Mouse (Mus musculus) skeletal muscle tissue, adult 2 months (tissue): ENCODE measurements around the gene Xab2.
A peak's percentile ranks its signal among the peaks of the same experiment; 100 is the strongest.

Source experiments
- DNase-seq: peaks from one replicate; pipeline ENCODE4 v3.0.0-alpha.2; 2012; ENCODE audit warnings: low read depth, low spot score

Gene Xab2

DNA sequence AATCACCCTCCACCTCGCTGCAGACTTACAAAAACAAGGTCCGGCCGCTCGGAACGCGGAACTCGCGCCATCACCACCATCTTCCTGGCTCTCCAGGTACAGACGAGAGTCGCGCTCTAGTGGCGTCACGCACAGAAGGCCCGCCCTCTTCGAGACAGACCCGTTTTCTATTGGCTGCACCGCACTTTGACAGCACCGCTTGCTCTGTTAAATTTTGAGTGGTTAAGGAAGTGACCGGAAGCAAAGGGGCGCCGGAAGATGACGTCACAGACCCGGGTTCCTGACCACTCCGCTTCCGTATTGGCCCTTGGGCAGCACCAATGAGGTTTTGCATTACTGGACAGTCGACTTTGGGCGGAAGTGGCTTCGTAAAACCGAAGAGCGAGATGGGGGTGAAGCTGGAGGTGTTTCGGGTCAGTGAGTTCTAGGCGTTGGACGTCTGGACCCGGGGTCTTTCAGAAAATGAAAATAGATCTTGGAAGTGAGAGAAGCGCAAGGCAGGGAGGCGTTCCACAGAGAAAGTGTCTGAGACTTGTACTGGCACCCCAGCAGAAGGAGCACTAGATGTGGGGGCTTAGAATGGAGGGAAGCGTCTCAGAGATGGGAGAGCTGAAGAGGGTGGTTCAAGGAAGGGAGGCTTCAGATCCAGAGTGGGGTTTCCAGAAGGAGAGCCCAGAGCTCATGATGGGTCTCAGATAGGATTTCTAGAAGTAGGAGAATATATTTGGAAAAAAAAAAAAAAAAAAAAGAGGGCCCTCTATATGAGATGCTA lies at the start of gene Xab2, which contains the start of gene Pet100:
TSS of gene Xab2 (minus strand) at position 118 of the 772 bp plus-strand sequence.
TSS of gene Pet100 (plus strand) at position 350 of the 772 bp plus-strand sequence.
- DNase-seq: peak; percentile 100

DNA sequence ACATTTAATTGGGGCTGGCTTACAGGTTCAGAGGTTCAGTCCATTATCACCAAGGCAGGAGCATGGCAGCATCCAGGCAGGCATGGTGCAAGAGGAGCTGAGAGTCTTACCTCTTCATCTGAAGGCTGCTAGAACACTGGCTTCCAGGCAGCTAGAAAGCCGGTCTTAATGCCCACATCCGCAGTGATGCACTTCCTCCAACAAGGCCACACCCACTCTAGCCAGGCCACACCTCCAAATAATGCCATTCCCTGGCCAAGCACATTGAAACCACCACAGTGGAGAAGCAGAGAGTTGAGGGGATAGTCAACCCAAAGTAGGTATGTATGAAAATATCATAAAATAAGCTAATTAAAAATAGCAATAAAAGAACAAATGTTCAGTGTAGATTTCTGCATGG lies 49.3 kb upstream of the Xab2 start:
- no peak for DNase-seq

DNA sequence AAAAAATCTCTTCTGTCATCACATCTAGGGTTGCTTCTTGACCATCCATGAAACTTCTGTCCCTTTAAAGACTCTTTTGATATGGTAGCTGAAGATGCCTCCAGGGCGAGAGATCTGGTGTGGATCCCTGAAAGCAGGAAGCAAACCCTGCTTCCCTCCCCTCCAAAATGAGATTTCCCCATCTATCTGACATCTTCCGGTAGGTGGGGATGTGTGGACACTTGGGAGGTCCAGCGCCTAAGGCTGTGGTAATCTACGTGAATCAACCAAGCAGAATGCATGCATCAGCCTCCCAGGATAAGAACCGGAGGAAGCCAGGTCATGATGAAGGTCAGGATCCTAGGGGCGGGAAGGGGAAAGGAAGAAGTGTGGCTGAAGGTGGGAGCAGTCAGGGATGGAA lies 44.4 kb upstream of the Xab2 start, which contains the start of gene Mcemp1:
TSS of gene Mcemp1 (plus strand) at position 248 of the 400 bp plus-strand sequence.
- no peak for DNase-seq

DNA sequence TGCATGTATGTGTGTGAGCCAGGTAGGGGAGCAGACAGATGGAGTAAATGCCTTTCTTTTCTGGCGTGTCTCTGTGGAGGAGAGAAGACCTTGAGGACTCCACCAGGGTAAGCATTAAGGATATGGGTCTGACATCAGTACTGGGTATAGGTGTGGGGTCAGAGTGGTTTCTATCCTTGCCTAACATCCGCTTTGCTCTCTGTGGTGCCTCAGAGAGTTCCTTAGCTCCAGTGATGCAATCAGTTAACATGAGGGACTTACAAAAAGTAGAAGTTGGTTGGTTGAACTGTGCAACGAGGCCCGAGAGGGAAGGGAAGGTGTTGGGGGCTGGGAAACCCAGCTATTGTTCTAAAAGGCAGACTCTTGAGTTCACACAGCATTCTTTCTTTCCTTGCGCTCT lies 43.3 kb upstream of the Xab2 start:
- DNase-seq: no peak

DNA sequence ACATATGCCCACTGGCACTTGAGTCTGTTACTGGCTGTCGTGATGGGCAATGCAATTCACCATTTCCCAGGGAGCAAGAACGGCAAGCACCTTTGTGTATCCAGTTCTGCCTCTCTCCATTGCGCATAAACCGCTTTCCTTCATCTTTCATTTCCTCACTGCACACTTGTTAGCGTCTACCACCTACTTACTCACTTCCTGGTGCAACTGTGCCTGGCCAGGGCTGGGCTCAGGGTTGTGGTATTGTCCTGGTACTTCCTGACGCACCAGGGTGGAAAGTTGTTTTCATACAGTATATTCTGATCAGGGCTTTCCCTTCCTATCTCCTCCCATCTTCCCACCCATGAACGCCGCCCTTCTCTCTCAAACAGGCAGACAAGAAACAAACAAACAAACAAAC lies 39.8 kb upstream of the Xab2 start:
- no peak for DNase-seq

DNA sequence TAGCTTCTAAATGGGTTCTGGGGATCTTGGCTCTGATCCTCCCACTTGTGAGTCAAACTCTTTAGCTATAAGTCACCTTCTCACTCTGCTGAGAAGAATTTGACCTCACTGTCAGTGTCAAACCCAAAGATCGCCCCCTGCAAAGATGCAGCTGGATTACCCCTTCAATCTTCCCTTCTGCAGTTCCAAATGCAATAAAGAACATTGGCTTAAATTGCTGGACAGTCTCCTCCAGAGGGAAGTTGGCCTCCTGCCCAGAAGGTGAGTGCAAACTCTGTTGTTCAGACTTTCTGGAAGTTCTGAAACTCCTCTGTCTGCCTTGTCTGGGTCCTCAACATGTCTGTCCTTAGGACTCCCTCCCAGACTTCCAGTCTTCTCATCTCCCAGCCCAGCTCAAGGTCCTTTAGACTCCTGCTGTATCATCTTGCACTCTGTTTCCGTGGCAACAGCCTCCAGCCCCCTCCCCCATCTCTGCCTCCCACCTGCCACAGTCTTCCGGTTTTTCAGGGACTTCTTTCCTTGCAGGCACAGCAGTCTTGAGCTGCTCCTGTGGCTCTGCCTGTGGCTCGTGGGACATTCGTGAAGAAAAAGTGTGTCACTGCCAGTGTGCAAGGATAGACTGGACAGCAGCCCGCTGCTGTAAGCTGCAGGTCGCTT lies 35.7 kb upstream of the Xab2 start:
- no peak for DNase-seq

DNA sequence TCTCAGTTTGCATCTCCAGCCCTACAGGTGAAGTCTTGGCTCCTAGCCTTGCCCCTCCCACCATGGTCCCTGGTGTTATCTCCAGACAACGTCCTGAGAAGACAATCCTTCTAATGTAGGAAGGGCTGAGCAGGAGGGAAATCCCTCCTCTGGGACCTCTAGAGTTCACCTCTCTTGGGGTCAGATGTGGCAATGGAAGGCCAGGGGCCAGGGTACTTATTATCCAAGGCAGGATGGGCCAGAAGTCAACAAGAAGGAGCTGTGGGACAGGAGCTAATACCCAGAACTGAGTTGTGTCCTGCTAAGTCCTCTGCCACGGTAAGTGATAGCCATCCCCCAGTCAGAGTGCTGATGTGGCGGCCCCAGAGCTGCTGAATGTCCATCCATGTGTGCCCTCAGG lies 34.4 kb upstream of the Xab2 start, which contains the start of gene Retn:
TSS of gene Retn (plus strand) at position 245 of the 400 bp plus-strand sequence.
- DNase-seq: no peak

DNA sequence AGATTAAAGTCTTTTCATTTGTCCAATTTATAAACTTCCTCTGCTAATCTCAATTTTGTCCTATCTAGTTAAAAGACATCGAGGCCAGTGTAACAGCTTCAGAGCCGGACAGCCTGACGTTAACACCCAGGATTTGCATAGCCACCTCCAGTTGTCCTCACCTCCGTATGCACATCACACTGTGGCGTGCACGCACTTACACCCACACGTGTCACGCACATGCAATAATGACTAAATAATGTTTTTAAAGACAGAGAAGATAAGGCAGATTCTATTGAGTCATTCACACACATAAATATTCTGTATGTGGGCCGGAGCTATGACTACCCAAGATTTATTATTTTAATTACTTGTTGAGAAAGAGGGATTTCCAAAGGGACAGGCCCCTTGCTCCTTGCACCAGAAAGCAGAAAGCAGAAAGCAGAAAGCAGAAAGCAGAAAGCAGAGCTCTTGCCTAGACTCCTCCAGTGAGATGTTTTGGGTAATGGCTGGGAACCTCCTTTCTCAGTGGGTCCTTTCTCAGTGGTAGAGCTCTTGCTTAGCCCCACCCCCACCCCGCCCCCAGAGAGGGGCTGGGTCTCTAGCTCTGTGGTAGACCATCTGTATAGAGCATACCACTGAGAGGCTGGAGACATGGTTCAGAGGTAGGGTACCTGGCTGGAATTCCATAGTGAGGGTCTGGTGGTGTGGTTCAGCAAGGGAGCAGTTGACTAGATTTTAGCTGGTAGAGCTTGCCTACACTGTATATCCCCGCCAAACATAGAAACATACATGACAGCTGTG lies 33.8 kb upstream of the Xab2 start:
- DNase-seq: no peak

DNA sequence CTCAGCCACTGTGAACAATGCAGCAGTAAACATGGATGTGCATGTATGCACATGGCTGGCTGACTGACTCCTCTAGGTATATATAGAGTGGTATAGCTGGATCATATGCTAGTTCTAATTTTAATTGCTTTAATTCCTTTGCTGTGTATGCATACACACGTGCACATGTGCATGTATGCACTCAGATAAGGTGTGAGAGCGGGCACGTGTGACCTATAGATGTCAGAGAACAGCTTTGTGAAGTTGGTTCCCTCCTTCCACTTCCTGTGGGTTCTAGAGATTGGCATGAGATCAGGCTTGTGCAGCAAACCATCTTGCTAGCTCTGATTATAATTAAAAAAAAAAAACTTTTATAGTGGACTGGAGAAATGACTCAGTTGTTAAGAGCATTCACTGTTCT lies 31.7 kb upstream of the Xab2 start:
- no peak for DNase-seq

DNA sequence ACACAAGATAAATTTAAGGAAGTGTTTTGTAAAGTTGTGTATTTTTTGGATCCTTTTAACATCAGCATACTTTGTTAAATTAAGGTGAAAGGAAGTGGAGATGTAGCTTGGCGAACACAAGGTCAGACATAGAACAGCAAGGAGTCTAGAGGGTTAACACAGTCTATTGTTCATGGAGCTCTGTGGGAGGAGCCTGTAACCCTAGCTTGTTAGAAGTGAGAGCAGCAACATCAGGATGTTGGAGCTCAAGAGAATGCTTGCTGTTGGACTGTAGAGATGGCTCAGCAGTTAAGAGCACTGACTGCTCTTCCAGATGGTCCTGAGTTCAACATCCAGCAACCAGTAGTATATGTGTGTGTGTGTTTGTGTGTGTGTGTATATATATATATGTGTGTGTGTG lies 27.9 kb upstream of the Xab2 start:
- no peak for DNase-seq

DNA sequence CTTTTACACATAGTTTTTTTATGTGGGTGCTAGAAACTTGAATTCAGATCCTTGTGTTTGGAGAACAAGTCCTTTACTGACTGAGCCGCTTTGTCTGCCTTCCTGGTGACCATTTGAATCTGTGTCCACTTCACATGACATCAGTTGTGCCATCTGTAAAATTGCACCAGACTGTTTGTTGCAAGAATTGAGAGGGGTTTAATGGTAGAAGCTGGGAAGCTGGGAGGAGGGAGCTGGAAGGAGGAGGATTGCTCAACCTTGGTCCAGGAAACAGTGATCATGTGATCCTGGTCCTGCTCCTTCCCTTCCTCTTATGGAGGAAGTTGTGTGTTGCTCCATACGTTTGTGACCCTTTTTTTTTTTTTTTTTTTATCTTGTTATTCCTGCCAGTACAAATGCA lies 27.2 kb upstream of the Xab2 start:
- peak; percentile 22 for DNase-seq

DNA sequence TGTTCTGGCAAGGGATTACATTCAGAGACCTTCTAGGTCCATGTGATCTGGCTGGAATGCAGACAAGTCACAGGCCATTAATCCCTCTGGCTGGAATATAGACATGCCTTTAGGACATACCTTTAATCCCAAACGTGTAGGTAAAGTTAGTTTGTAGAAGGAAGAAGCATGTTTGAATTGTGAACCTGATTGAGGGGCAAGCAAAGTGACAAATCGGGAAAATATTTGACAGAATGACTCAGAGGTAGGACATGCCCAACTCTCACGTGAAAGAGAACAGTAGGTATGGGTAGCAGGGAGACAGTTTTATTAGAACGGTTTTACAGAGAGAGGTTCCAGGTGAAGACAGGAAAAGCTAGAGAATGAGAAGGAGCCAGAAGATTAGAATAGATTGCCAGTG lies 26.4 kb upstream of the Xab2 start:
- DNase-seq: no peak

DNA sequence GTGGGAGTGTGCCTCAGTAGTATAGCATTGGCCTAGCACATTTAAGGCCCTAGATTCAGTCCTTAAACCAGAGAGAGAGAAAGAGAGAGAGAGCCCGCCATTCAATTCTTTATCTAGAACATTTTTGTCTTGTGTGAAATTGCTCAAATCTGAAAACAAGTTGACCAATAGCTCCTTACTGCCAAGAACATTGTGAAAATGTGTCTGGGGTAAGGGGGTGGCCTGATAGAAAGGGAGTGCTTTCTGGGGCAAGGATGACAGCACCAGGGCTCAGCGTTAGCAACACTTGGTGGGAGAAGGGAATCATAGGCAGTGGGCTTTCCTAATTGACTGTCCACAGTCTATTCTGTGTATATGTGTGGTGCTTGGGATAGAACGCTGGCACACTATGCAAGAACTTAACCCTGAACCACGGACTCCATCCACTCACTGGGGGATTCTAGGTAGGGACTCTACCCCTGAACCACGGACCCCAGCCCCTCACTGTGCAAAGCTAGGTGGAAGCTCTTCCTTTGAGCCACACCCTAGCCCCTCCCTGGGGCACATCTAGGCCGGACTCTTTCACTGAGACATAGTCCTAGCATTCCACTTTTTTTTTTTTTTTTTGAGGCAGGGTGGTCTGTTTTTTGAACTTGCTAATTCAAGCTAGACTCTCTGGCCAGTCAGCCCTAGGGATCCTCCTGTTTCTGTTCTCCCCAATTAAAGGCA lies 25.9 kb upstream of the Xab2 start:
- DNase-seq: no peak

DNA sequence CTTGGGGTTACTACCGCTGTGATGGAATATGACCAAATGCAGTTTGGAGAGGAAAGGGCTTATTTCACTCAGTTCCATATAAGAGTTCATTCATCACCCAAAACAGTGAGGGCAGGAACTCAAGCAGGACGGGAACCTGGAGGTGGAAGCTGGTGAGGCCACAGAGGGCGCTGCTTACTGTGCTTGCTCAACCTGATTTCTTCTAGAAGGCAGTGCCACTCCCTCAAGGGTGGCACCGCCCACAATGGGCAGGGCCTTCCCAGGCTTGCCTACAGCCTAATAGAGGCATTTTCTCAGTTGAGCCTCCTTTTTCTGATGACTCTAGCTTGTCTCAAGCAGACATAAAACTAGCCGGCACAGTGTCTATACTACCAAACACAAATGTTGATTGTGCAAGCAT lies 24.7 kb upstream of the Xab2 start:
- DNase-seq: peak; percentile 25

DNA sequence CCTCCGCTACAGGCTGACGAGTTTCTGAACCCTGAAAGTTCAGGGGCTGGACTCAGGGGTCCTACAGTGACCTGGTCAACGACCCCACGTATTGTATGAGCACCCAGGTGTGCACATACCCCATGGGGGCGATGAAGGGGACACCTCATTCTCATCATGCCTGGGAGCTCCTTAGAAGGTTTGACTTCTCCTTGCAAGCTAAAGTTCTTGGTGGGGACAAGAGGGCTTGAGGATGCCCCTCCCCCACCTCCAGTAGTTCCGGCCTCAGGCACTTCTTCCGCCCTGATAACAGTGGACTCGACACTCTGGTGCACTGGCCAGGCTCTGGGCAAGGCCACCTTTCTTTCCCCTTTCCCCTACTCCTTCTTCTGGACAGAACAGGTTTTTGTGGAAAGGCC lies 10.4 kb upstream of the Xab2 start:
- no peak for DNase-seq

DNA sequence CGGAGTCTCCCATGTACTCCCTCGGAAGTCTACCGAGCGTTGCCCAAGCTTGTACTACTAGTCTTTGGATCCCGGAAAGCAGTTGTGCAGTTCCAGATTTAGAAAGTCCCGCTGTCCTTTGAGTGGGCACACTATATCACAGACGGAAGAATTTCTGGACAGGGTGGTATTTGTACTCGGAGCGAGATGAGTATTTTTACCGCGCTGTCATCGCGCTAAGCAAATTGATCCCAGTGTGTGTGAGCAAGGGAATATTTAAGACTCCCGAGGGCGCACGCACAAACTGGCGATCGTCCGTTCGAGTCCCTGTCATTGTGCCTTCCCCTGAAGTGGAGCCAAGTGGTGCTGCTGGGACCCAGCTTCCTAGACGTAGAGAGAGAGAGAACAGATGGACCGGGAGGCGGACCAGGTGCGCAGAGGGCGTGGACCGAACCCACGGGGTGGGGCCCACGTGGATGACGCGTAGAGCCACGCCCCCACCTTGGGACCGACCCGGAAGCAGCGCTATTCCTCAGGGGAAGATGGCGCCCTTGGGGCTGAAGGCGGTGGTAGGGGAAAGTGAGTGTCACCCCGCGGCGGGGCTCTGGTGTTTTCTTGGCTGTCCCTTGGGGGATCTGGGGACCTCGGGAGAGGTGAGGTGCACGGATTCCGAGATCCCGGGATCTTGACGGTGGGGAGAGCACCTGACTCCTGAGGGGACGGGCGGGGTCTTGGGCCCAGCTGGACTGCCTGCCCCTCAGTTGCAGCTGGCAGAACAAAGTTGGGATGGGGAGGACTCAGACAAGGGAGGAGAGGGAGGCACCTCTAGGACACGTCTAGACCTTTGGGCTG lies 9.7 kb upstream of the Xab2 start, which contains the start of gene Stxbp2:
TSS of gene Stxbp2 (plus strand) at position 309 of the 831 bp plus-strand sequence.
- no peak for DNase-seq

DNA sequence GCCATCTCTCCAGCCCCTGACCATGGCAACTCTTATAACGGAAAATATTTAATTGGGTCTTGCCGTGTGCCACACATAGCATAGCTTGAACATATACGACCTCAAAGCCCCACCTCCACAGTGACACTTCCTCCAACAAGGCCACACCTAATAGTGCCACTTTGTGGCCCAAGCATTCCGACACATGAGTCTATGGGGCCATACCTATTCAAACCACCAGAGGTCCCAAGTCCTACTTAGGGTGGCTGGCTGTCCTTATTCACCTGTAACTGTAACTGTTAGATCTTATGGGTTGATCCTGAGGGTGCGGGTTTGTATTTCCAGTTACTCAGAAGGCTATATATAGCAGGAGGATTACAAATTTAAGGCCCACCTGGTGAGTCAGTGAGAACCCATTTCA lies 6.9 kb upstream of the Xab2 start:
- no peak for DNase-seq

DNA sequence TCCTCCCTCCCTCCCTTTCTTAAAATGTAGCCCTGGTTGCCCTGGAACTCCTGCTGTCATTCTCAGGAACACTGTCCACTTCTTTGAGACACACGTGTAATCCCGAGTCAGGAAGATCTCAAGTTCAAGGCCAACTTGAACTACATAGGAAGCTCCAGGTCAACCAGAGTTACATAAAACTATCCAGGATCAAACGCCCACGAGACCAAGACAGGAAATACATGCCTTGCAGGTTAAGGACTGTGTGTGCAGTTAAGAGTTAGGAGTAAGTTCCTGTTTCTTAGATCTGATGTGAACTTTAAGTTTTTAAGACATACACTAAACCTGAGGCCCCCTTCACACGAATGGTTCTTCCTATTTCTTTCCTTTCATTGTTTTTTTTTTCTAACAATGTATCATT lies 5.9 kb upstream of the Xab2 start:
- no peak for DNase-seq

DNA sequence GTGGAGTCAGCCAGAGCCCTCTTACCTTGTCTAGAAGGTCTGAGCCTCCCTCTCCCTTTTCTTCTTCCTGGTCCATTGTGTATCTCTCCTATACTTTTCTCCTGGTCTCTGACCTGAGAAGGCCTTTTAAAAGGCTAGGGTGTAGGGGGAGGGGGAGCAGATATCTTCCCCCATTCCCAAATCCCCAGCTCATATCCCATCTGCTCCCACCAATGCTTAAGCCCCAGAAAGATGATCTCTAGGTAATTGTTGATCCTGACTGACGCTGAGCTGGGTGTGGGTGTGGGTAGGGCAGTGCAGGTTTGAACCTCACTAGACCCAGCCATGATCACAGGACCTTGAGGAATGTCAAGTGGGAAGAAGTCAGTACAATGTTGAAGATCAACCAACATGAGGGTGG lies 4.3 kb upstream of the Xab2 start, which contains the start of gene Pcp2:
TSS of gene Pcp2 (minus strand) at position 101 of the 400 bp plus-strand sequence.
- DNase-seq: no peak

DNA sequence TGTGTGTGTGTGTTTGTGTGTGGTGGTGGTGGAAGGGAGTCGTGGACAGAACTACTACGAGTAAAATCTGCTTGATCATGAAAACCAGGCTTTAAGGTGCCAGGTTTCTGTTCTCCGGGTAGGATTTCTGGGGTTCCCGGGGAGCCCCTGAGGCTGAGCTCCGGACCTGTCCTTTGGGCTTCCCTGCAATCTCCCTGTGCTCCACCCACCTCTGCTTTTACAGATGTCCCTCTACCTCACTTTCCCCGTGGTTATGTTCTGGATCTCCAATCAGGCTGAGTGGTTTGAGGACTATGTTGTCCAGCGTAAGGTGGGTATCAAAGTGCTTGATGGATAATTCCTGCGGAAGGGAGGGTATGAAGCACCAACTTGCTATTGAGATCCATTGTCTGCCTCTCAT lies 1.0 kb upstream of the Xab2 start:
- DNase-seq: no peak

DNA sequence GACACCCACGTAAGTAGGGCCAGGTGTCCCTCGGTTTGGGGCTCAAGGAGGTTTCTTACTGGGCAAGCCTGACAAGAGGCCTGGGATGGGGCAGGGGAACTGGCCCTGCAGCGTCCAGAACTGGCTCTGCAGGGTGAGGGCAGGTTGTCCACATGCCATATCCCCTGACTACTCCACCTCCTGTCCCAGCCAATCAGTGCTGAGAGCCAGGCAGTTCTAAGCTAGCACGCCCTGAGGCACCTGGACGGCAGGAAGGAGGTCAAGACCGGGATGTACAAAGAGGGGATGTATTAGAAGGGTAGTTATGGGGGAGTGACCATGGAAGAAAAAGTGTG lies 11.3 kb downstream of the Xab2 start:
- no peak for DNase-seq
